Mouse (Mus musculus): ENCODE data around the gene Nek11. TPM values are rescaled to one million over a fixed set of nuclear protein-coding genes. Genes with fewer than 3 reads are reported as not detected.
"Not testable (repeated sequence)": the region's sequence is repeated elsewhere in the genome, so short reads cannot be mapped to it uniquely, and the experiment has no call there.

Nek11 gene
- polyA plus RNA-seq, 1 experiment: 0.51 TPM

DNA sequence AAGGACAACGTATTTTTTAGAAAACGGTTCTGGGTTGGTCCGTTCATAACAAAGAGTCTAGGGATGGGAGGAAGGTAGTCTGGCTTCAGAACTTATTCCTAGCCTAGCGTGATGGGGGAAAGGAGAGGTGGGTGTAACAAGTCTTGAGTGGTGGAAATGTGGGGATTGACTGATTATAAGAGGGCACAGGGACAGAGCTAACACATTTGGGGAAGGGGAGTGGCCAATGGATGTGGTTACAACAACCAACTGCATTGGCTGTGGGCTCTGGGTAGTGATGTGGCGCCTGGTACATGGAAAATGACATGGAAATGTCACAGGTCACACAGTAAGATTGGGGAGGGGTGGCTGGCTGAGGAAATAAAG, 263.3 kb downstream of the Nek11 start:
- peaks cover 5% of the 10 kb centered on the region for H3K4me1 ChIP-seq (ENCODE audit: control insufficient read depth, insufficient read depth, low read length)
- DNase-seq: no peak
- H3K27ac ChIP-seq (ENCODE audit: insufficient read depth, low read length): no peak overlapping the region; the same call in 1 of the 2 replicates
- WGBS: 21% methylated on average over 5 of the region's 5 CpGs
- no peaks in the 10 kb centered on the region for H3K27me3 ChIP-seq (ENCODE audit: control insufficient read depth, insufficient read depth, low read length)
- peak overlapping the region; percentile 65 for H3K4me3 ChIP-seq (replicated peaks; ENCODE audit: insufficient read depth, low read depth, low read length)
- no peak for TF ChIP-seq POLR2A (IDR thresholded peaks at IDR 0.05; ENCODE audit: borderline replicate concordance, insufficient read depth, low read length)
- TF ChIP-seq CTCF (IDR thresholded peaks at IDR 0.05; ENCODE audit: borderline replicate concordance, insufficient read depth, low read depth, low read length): no peak

DNA sequence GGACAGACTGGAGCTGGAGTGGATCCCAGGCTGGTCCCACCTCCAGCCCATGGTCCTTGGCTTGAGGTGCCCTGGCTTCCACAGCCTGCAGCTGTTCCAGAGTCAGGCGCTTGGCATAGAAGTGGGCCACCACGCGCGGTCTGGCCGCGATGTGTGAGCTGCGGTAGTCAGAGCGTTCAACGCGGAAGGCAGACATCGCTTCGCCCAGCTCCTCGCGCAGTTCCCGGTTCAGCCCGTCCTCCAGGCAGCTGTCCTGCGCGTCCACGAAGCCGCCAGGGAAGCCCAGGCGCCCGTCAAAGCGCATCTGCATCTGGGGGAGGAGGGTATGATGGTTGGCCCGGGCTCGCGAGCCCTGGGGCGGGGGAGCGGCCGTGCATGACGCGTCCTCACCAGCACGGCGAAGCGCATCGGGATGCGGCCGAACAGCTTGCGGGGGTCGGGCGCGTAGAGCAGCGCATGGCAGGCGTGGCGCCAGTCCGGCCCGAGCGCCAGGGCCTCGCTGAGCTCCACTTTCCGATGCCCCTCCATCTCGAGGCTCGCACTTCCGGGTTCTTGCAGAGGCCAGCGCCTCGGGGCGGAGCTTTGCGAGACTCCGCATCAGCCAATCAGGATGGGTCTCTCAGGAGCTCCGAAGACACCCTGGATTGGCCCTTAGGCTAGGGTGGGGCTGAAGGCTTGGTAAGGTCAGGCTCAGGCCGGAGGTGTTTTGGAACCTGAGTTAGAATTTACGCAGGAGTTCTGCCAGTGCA, 263.9 kb downstream of the Nek11 start, which contains the start of gene Nudt16:
TSS of gene Nudt16 (minus strand) at position 572 of the 749 bp plus-strand sequence.
- peak; percentile 70 for TF ChIP-seq POLR2A (IDR thresholded peaks at IDR 0.05; ENCODE audit: borderline replicate concordance, insufficient read depth, low read length)
- TF ChIP-seq CTCF (IDR thresholded peaks at IDR 0.05; ENCODE audit: borderline replicate concordance, insufficient read depth, low read depth, low read length): no peak
- Histone ChIP-seq H3K27ac (ENCODE audit: insufficient read depth, low read length) (peak within 1 kb of the TSS; percentile 42; the same call in 1 of the 2 replicates), H3K27me3 (ENCODE audit: control insufficient read depth, insufficient read depth, low read length) (no peaks in the 10 kb centered on the region), H3K4me1 (ENCODE audit: control insufficient read depth, insufficient read depth, low read length) (peaks cover 5% of the 10 kb centered on the region), H3K4me3 (replicated peaks; ENCODE audit: insufficient read depth, low read depth, low read length) (peak within 1 kb of the TSS; percentile 65)
- under 1% methylated on average over 60 of the region's 60 CpGs for WGBS
- peak; percentile 90 to 93 for DNase-seq

DNA sequence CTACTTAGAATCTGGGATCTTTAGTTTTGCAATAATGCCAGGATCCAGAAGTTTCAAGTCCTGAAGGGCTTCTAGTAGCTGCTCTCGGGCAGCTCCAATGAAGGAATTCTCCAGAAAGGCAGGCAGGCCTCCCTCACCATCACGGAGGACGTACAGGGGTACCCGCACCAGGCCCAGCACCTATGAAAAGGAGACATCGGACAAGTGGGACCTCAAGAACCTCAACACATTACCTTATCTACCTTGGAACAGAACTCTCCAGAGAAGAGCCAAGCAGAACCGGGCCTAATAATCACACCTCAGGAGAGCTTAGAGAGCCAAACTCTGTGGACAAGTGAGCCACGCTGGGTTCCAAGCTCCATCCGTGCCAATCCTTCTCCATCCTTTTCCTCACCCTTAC, 265.0 kb downstream of the Nek11 start:
- no peak for DNase-seq
- no peak overlapping the region for H3K4me3 ChIP-seq (replicated peaks; ENCODE audit: insufficient read depth, low read depth, low read length)
- no peaks in the 10 kb centered on the region for H3K27me3 ChIP-seq (ENCODE audit: control insufficient read depth, insufficient read depth, low read length)
- no peak for TF ChIP-seq POLR2A (IDR thresholded peaks at IDR 0.05; ENCODE audit: borderline replicate concordance, insufficient read depth, low read length)
- no peak for TF ChIP-seq CTCF (IDR thresholded peaks at IDR 0.05; ENCODE audit: borderline replicate concordance, insufficient read depth, low read depth, low read length)
- 85% methylated on average over 8 of the region's 8 CpGs for WGBS
- no peak overlapping the region for H3K27ac ChIP-seq (ENCODE audit: insufficient read depth, low read length)
- H3K4me1 ChIP-seq (ENCODE audit: control insufficient read depth, insufficient read depth, low read length): peaks cover 5% of the 10 kb centered on the region

DNA sequence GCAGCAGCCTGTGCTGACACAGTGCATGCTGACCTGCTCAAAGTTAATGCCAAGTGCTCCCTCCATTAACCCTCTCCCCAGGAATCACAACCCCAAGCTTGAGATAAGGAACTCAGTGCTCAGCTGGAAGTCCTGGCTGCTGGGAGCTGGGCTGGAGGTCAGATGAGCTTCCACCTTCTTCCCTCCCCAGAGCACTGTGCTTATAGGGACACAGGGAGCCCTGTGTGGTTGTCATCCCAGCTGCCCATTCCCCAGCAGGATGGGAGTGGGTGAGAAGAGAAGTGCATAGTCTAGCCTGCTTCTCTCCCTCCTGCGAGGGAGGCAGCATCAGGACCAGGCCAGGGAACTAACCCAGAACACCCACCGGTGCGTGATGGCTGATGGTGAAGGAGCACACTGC, 270.1 kb downstream of the Nek11 start:
- WGBS: 96% methylated on average over 3 of the region's 3 CpGs
- H3K4me3 ChIP-seq (replicated peaks; ENCODE audit: insufficient read depth, low read depth, low read length); H3K4me1 ChIP-seq (ENCODE audit: control insufficient read depth, insufficient read depth, low read length); H3K27me3 ChIP-seq (ENCODE audit: control insufficient read depth, insufficient read depth, low read length); DNase-seq; H3K27ac ChIP-seq (ENCODE audit: insufficient read depth, low read length): not testable (repeated sequence)

Other genes starting within 250 kb of the Nek11 start
- 5.9 and 6.5 TPM in 2 replicates for gene Aste1, start 132 bp downstream of the Nek11 start, polyA plus RNA-seq (2012; rRNA removed)
- gene Atp2c1, start 131.8 kb upstream of the Nek11 start, polyA plus RNA-seq (2012; rRNA removed): 108 and 110 TPM in 2 replicates
- gene Pik3r4, start 247.5 kb upstream of the Nek11 start, polyA plus RNA-seq (2012; rRNA removed): 24.5 and 24.8 TPM in 2 replicates

All from cerebellum, adult 2 months (tissue).